Mouse (Mus musculus): ENCODE results near the gene Scyl1. TPM values are rescaled to one million over a fixed set of nuclear protein-coding genes. Genes with fewer than 3 reads are reported as not detected.
A peak's percentile ranks its signal among the peaks of the same experiment; 100 is the strongest.

The Scyl1 gene
- polyA plus RNA-seq, 1 experiment: 83.1 TPM

- H3K4me3 ChIP-seq (ENCODE audit: insufficient read depth, low read length): no peak overlapping the region
- H3K27ac ChIP-seq (ENCODE audit: insufficient read depth, low read length): no peak overlapping the region
- TF ChIP-seq CTCF (IDR thresholded peaks at IDR 0.05; ENCODE audit: borderline replicate concordance, insufficient read depth, low read length): peak; percentile 47; the same call in 1 of the 2 replicates
- no peak for TF ChIP-seq POLR2A (IDR thresholded peaks at IDR 0.05; ENCODE audit: low read depth, low read length)
- H3K4me1 ChIP-seq (ENCODE audit: control insufficient read depth, insufficient read depth, low read length): 0 out of 2 replicates have a peak, but pooled peaks cover 8% of the 10 kb centered on the region
Measured at GRCm38 (mm10) chr19:5711218-5711617, 60.0 kb downstream of the Scyl1 start.

GRCm38 (mm10) chr19:5710581-5710980 is 60.6 kb downstream of the Scyl1 start:
- Histone ChIP-seq H3K4me3 (ENCODE audit: insufficient read depth, low read length) (no peak overlapping the region), H3K4me1 (ENCODE audit: control insufficient read depth, insufficient read depth, low read length) (0 out of 2 replicates have a peak, but pooled peaks cover 8% of the 10 kb centered on the region), H3K27ac (ENCODE audit: insufficient read depth, low read length) (no peak overlapping the region)
- no peak for TF ChIP-seq CTCF (IDR thresholded peaks at IDR 0.05; ENCODE audit: borderline replicate concordance, insufficient read depth, low read length)
- no peak for TF ChIP-seq POLR2A (IDR thresholded peaks at IDR 0.05; ENCODE audit: low read depth, low read length)

- TF ChIP-seq POLR2A (IDR thresholded peaks at IDR 0.05; ENCODE audit: low read depth, low read length) (no peak), CTCF (IDR thresholded peaks at IDR 0.05; ENCODE audit: borderline replicate concordance, insufficient read depth, low read length) (no peak)
- H3K27ac ChIP-seq (ENCODE audit: insufficient read depth, low read length): no peak overlapping the region
- peaks cover 11% of the 10 kb centered on the region; the same call in 1 of the 2 replicates for H3K4me1 ChIP-seq (ENCODE audit: control insufficient read depth, insufficient read depth, low read length)
- no peak overlapping the region for H3K4me3 ChIP-seq (ENCODE audit: insufficient read depth, low read length)
Measured at GRCm38 (mm10) chr19:5710068-5710467, 61.2 kb downstream of the Scyl1 start.

Other genes starting within 250 kb of the Scyl1 start
- not detected in 2 replicates for gene Ovol1, start 210.8 kb downstream of the Scyl1 start, polyA plus RNA-seq (2011; ENCODE audit: insufficient read length, low read depth, missing spikeins)
- 3.1 and 3.2 TPM in 2 replicates for gene Ap5b1, start 203.4 kb downstream of the Scyl1 start, polyA plus RNA-seq (2011; ENCODE audit: insufficient read length, low read depth, missing spikeins)
- gene Rnaseh2c, start 169.5 kb downstream of the Scyl1 start, polyA plus RNA-seq (2011; ENCODE audit: insufficient read length, low read depth, missing spikeins): 36.9 and 38.5 TPM in 2 replicates
- 41.4 and 46.4 TPM in 2 replicates for gene Kat5, start 161.2 kb downstream of the Scyl1 start, polyA plus RNA-seq (2011; ENCODE audit: insufficient read length, low read depth, missing spikeins)
- gene Rela, start 133.9 kb downstream of the Scyl1 start, polyA plus RNA-seq (2011; ENCODE audit: insufficient read length, low read depth, missing spikeins): 53.6 and 62.3 TPM in 2 replicates
- 16.7 and 19.1 TPM in 2 replicates for gene Sipa1, start 107.7 kb downstream of the Scyl1 start, polyA plus RNA-seq (2011; ENCODE audit: insufficient read length, low read depth, missing spikeins)
- gene Map3k11, start 82.7 kb downstream of the Scyl1 start, polyA plus RNA-seq (2011; ENCODE audit: insufficient read length, low read depth, missing spikeins): 9.3 and 14.2 TPM in 2 replicates
- 43.0 and 48.4 TPM in 2 replicates for gene Pcnx3, start 82.5 kb downstream of the Scyl1 start, polyA plus RNA-seq (2011; ENCODE audit: insufficient read length, low read depth, missing spikeins)
- gene Kcnk7, start 67.1 kb downstream of the Scyl1 start, polyA plus RNA-seq (2011; ENCODE audit: insufficient read length, low read depth, missing spikeins): not detected in 2 replicates
- 62.8 and 86.1 TPM in 2 replicates for gene Ehbp1l1, start 45.1 kb downstream of the Scyl1 start, polyA plus RNA-seq (2011; ENCODE audit: insufficient read length, low read depth, missing spikeins)
- gene Fam89b, start 41.8 kb downstream of the Scyl1 start, polyA plus RNA-seq (2011; ENCODE audit: insufficient read length, low read depth, missing spikeins): 51.3 and 54.8 TPM in 2 replicates
- gene Ltbp3, start 30.5 kb downstream of the Scyl1 start, polyA plus RNA-seq (2011; ENCODE audit: insufficient read length, low read depth, missing spikeins): 119 and 136 TPM in 2 replicates
- gene Frmd8, start 103.9 kb upstream of the Scyl1 start, polyA plus RNA-seq (2011; ENCODE audit: insufficient read length, low read depth, missing spikeins): 24.9 and 35.7 TPM in 2 replicates
- 1.3 and 3.5 TPM in 2 replicates for gene Slc25a45, start 106.4 kb upstream of the Scyl1 start, polyA plus RNA-seq (2011; ENCODE audit: insufficient read length, low read depth, missing spikeins)
- 0.60 and 1.5 TPM in 2 replicates for gene Tigd3, start 122.7 kb upstream of the Scyl1 start, polyA plus RNA-seq (2011; ENCODE audit: insufficient read length, low read depth, missing spikeins)
- gene Dpf2, start 141.6 kb upstream of the Scyl1 start, polyA plus RNA-seq (2011; ENCODE audit: insufficient read length, low read depth, missing spikeins): 94.7 and 135 TPM in 2 replicates
- gene Cdc42ep2, start 153.4 kb upstream of the Scyl1 start, polyA plus RNA-seq (2011; ENCODE audit: insufficient read length, low read depth, missing spikeins): 10.4 and 12.1 TPM in 2 replicates
- gene Pola2, start 192.8 kb upstream of the Scyl1 start, polyA plus RNA-seq (2011; ENCODE audit: insufficient read length, low read depth, missing spikeins): 19.7 and 29.7 TPM in 2 replicates
- gene Slc22a20, start 214.7 kb upstream of the Scyl1 start, polyA plus RNA-seq (2011; ENCODE audit: insufficient read length, low read depth, missing spikeins): not detected in 2 replicates
- gene Capn1, start 244.5 kb upstream of the Scyl1 start, polyA plus RNA-seq (2011; ENCODE audit: insufficient read length, low read depth, missing spikeins): 46.5 and 57.1 TPM in 2 replicates